Mouse (Mus musculus) liver, adult 2 months (tissue): ENCODE data around the gene Eef1g.

Source experiments
- CTCF ChIP-seq: fragments of 200-500 bp; IDR thresholded peaks from 2 replicates; pipeline ENCODE4 v1.5.1; 2011; ENCODE audit warnings: low read depth, low read length, control low read depth
- POLR2A ChIP-seq: fragments of 200-500 bp; IDR thresholded peaks from 2 replicates; pipeline ENCODE4 v1.6.1; 2011; ENCODE audit warnings: low read length, control low read depth; ENCODE audit not compliant: insufficient read depth; ENCODE audit errors: extremely low read depth

DNA sequence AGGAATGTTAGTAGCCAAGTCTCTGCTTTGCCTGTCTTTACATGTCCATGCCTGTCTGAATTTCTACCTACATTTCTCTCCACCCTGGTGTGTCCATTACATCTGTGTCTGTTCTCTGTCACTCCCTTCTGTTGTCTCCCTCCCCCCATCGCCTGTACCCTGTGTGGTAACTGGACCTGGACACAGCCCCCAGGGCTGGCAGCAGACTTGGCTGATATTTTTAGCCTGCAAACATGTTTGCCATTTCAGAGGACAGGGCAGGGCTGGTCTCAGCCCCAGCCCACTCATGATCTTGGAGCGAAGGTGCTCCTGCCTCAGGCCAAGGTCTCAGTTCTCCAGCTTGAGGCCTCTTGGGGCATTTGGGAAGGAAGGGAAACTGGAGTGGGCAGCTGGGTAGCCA, 21.0 kb downstream of the Eef1g start:
- TF ChIP-seq CTCF (no peak), POLR2A (no peak)
